Mouse (Mus musculus): ENCODE results near the gene Dnah7a.
"Not testable (repeated sequence)": the region's sequence is repeated elsewhere in the genome, so short reads cannot be mapped to it uniquely, and the experiment has no call there.

DNA sequence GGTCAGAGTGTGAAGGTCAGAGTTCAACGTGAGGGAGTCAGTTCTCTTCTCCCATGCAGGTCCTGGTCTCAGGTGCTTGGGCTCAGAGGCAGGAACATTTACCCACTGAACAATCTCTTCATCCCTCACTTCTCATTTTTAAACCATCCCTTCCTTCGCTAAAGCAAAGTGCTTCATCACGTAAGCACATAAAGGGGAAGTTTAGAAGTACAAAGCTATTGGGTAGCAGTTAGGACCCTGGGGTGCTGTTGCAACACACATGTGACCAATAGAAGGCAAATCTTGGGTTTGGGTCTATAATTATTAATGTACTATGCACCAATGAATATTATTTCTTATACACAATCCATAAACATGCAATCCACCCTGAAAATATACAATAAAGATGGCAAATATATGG, 148.7 kb downstream of the Dnah7a start:
- TF ChIP-seq CTCF, POLR2A (IDR thresholded peaks at IDR 0.05; ENCODE audit: insufficient read depth, low read depth, low read length): not testable (repeated sequence)
